In the genomic region with DNA sequence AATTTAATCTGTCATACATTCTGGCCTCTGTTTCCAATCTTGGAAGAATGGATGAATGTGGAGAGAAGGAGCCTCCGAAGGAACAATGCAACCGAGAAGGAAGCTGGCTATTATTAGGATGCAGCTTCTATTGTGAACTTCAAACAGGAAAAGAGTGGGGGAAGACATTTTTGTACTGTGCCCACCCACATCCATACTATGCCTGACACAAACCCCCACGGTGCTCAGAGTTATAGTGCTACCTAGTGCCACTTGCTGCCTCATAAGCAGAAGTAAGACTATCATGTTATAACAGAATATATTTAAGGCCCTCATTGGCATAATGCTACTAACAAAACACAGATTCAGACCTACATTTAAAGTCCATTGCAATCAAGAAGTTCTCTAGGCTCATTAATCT, we compare ENCODE assay signal across 11 mouse cellular contexts. TPM values are rescaled to one million over a fixed set of nuclear protein-coding genes. Genes with fewer than 3 reads are reported as not detected.
DNase-seq lines count a peak whose midpoint lies in the region; ATAC-seq and TF ChIP-seq lines count a peak whose summit lies in the region.
"Had no signal": no experiment of that assay in that cellular context is flagged by ENCODE, and none has a peak within 500 bp of the region (broad histone marks: within the 10 kb centered on the region; RNA-seq: fewer than 3 reads in every experiment).

No protein-coding gene starts in this region.

- no peak for TF ChIP-seq CTCF in thymus, adult 2 months (IDR thresholded peaks at IDR 0.05; ENCODE audit: borderline replicate concordance, control insufficient read depth, extremely low read depth, insufficient read depth, low read length, poor library complexity)

- H3K9ac ChIP-seq in forebrain, embryonic 11.5 days (ENCODE audit: low read length), result no peak overlapping the region
- H3K9ac ChIP-seq in midbrain, embryonic 11.5 days (ENCODE audit: low read length), result 0 out of 2 replicates have a peak overlapping the region, but pooled peaks have one; percentile 25

- 67% methylated on average over 3 of the region's 3 CpGs for WGBS in forebrain, embryonic 10.5 days
- WGBS in forebrain, embryonic 11.5 days, result 61% methylated on average over 3 of the region's 3 CpGs
- WGBS in thymus, adult 2 months, result 10% methylated on average over 3 of the region's 3 CpGs
- 53% methylated on average over 3 of the region's 3 CpGs for WGBS in midbrain, embryonic 11.5 days

- peaks cover 26% of the 10 kb centered on the region for H3K4me1 ChIP-seq in forebrain, embryonic 10.5 days
- 0 out of 2 replicates have a peak, but pooled peaks cover 3% of the 10 kb centered on the region for H3K4me1 ChIP-seq in forebrain, embryonic 11.5 days (replicated peaks; ENCODE audit: control insufficient read depth, insufficient read depth, low read length)
- H3K4me1 ChIP-seq in thymus, adult 2 months (replicated peaks; ENCODE audit: control insufficient read depth, insufficient read depth, low read length), result peaks cover 25% of the 10 kb centered on the region
- peaks cover 20% of the 10 kb centered on the region for H3K4me1 ChIP-seq in midbrain, embryonic 11.5 days (ENCODE audit: control insufficient read depth, insufficient read depth, low read length)

- peak overlapping the region; percentile 56 for H3K27ac ChIP-seq in forebrain, embryonic 10.5 days
- no peak overlapping the region for H3K27ac ChIP-seq in forebrain, embryonic 11.5 days (ENCODE audit: low read depth, low read length)
- peak overlapping the region; percentile 94 for H3K27ac ChIP-seq in thymus, adult 2 months (ENCODE audit: control insufficient read depth, insufficient read depth, low read length)
- peak overlapping the region; percentile 61 for H3K27ac ChIP-seq in midbrain, embryonic 11.5 days (ENCODE audit: low read depth, low read length)

- no peaks in the 10 kb centered on the region for H3K27me3 ChIP-seq in forebrain, embryonic 10.5 days (ENCODE audit: poor library complexity, severe bottlenecking)
- H3K27me3 ChIP-seq in forebrain, embryonic 11.5 days (ENCODE audit: control insufficient read depth, insufficient read depth, low read length), result no peaks in the 10 kb centered on the region
- H3K27me3 ChIP-seq in thymus, adult 2 months (ENCODE audit: control insufficient read depth, insufficient read depth, low read length), result no peaks in the 10 kb centered on the region
- H3K27me3 ChIP-seq in midbrain, embryonic 11.5 days (ENCODE audit: control insufficient read depth, insufficient read depth, low read length), result no peaks in the 10 kb centered on the region

- no peak overlapping the region for H3K4me2 ChIP-seq in forebrain, embryonic 11.5 days (ENCODE audit: low read depth, low read length, severe bottlenecking)
- no peak overlapping the region for H3K4me2 ChIP-seq in midbrain, embryonic 11.5 days

- H3K4me3 ChIP-seq in forebrain, embryonic 10.5 days, result peak overlapping the region; percentile 9; the same call in 1 of the 2 replicates
- H3K4me3 ChIP-seq in forebrain, embryonic 11.5 days (ENCODE audit: low read depth, low read length), result no peak overlapping the region
- H3K4me3 ChIP-seq in thymus, adult 2 months (ENCODE audit: control insufficient read depth, insufficient read depth, low read length), result no peak overlapping the region
- H3K4me3 ChIP-seq in midbrain, embryonic 11.5 days (ENCODE audit: low read depth, low read length), result no peak overlapping the region

- ATAC-seq in forebrain, embryonic 11.5 days (replicated peaks; ENCODE audit: low FRiP score), result no peak
- no peak for ATAC-seq in midbrain, embryonic 11.5 days (ENCODE audit: low FRiP score)
- ATAC-seq: intestine, postnatal 0 days had no signal

- no peaks in the 10 kb centered on the region for H3K9me3 ChIP-seq in forebrain, embryonic 10.5 days
- H3K9me3 ChIP-seq in forebrain, embryonic 11.5 days (ENCODE audit: control insufficient read depth, low read length), result no peaks in the 10 kb centered on the region
- no peaks in the 10 kb centered on the region for H3K9me3 ChIP-seq in midbrain, embryonic 11.5 days (ENCODE audit: control insufficient read depth, low read length)

- no peaks in the 10 kb centered on the region for H3K36me3 ChIP-seq in forebrain, embryonic 10.5 days (replicated peaks)
- H3K36me3 ChIP-seq in forebrain, embryonic 11.5 days (ENCODE audit: control insufficient read depth, insufficient read depth, low read length), result no peaks in the 10 kb centered on the region
- no peaks in the 10 kb centered on the region for H3K36me3 ChIP-seq in thymus, adult 2 months (ENCODE audit: control insufficient read depth, insufficient read depth, low read length)
- no peaks in the 10 kb centered on the region for H3K36me3 ChIP-seq in midbrain, embryonic 11.5 days (ENCODE audit: control insufficient read depth, insufficient read depth, low read length)

- TF ChIP-seq POLR2A in thymus, adult 2 months (IDR thresholded peaks at IDR 0.05; ENCODE audit: control insufficient read depth, extremely low read depth, insufficient read depth, low read length, poor library complexity), result no peak

- DNase-seq in forebrain, embryonic 10.5 days (ENCODE audit: extremely low spot score, low spot score), result no peak
- no peak for DNase-seq in forebrain, embryonic 11.5 days (ENCODE audit: low spot score)
- DNase-seq in thymus, adult 2 months, result no peak
- no peak for DNase-seq in thymus, postnatal 0 days (ENCODE audit: low spot score)
- no peak for DNase-seq in midbrain, embryonic 11.5 days (ENCODE audit: low spot score, missing footprints)
- no peak for DNase-seq in ovary, postnatal 14 days (ENCODE audit: low spot score)
- DNase-seq in adrenal gland, adult (ENCODE audit: inconsistent age in 2 of 2, low spot score in 1 of 2), result no peak
- no peak for DNase-seq in layer of hippocampus, adult 9-11 months
- DNase-seq: gastrocnemius, postnatal 14 days; layer of hippocampus, postnatal 36 days had no signal

RNA-seq across cellular contexts. Expression of gene Tubb2a, which starts 11.6 kb away (rescaled TPM):
- 79.2 and 98.2 TPM in 2 replicates for polyA plus RNA-seq in forebrain, embryonic 10.5 days (2016; fragmentation: Nextera tagmentation; extraction: Ambion mirVana)
- 185 and 229 TPM in 2 replicates for polyA plus RNA-seq in forebrain, embryonic 11.5 days (2014; fragmentation: Nextera tagmentation; extraction: Ambion mirVana)
- 469 and 567 TPM in 2 replicates for polyA plus RNA-seq in thymus, adult 2 months (2012; rRNA removed)
- polyA plus RNA-seq in thymus, postnatal 0 days (2015; fragmentation: Nextera tagmentation; extraction: Ambion mirVana), result 204 and 248 TPM in 2 replicates
- polyA plus RNA-seq in midbrain, embryonic 11.5 days (2014; fragmentation: Nextera tagmentation; extraction: Ambion mirVana), result 398 and 417 TPM in 2 replicates

RNA-seq across cellular contexts. Expression of gene Tubb2b, which starts 40.9 kb away (rescaled TPM):
- 137 and 151 TPM in 2 replicates for polyA plus RNA-seq in forebrain, embryonic 10.5 days (2016; fragmentation: Nextera tagmentation; extraction: Ambion mirVana)
- polyA plus RNA-seq in forebrain, embryonic 11.5 days (2014; fragmentation: Nextera tagmentation; extraction: Ambion mirVana), result 232 and 287 TPM in 2 replicates
- 217 and 264 TPM in 2 replicates for polyA plus RNA-seq in thymus, adult 2 months (2012; rRNA removed)
- polyA plus RNA-seq in thymus, postnatal 0 days (2015; fragmentation: Nextera tagmentation; extraction: Ambion mirVana), result 34.5 and 37.3 TPM in 2 replicates
- polyA plus RNA-seq in midbrain, embryonic 11.5 days (2014; fragmentation: Nextera tagmentation; extraction: Ambion mirVana), result 307 and 321 TPM in 2 replicates

RNA-seq across cellular contexts. Expression of gene Bphl, which starts 52.0 kb away (rescaled TPM):
- polyA plus RNA-seq in forebrain, embryonic 10.5 days (2016; fragmentation: Nextera tagmentation; extraction: Ambion mirVana), result 33.6 and 35.1 TPM in 2 replicates
- polyA plus RNA-seq in forebrain, embryonic 11.5 days (2014; fragmentation: Nextera tagmentation; extraction: Ambion mirVana), result 33.3 and 33.8 TPM in 2 replicates
- polyA plus RNA-seq in thymus, adult 2 months (2012; rRNA removed), result 24.7 and 25.9 TPM in 2 replicates
- polyA plus RNA-seq in thymus, postnatal 0 days (2015; fragmentation: Nextera tagmentation; extraction: Ambion mirVana), result 64.5 and 68.7 TPM in 2 replicates
- 32.5 and 35.2 TPM in 2 replicates for polyA plus RNA-seq in midbrain, embryonic 11.5 days (2014; fragmentation: Nextera tagmentation; extraction: Ambion mirVana)
